Mouse (Mus musculus) 3134 (cell line): ENCODE data around the gene Hmgn2.
"Not testable (repeated sequence)": the region's sequence is repeated elsewhere in the genome, so short reads cannot be mapped to it uniquely, and the experiment has no call there.

Experiments
- DNase-seq: peaks from one replicate; pipeline ENCODE4 v3.0.0-alpha.2; 2011; ENCODE audit warnings: low spot score; ENCODE audit not compliant: insufficient read length; ENCODE audit errors: extremely low read depth

Hmgn2 gene

DNA sequence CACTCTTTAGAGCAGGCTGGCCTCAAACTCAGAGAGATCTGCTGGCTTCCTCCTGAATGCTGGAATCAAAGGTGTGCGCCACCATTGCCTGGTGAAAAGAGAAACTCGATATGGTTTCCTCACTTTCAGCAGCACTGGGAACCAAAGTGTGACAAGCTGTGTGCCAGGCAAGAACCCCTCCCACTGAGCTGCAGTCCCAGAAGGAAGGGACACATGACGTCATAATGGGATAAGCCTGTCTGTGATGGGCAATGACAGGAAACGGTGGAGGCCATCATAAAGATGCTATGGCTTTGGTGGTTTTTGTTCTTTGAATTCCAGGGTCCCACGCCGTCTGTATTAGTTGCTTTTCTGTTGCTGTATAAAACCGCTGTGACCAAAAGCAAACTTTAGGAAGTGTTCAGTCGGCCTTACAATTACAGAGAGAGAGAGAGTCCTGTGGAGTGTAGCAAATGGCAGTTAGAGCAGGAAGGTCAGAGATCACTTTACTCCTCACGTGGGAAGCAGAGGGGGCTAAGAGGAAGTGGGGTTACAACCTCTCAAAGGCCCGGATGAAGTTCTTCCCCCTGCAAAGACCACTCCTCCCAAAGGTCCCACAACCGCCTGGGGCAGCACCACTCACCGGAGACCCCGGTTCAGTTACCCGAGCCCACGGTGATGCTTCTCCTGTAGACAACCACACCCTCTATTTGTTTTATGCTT, 39.7 kb downstream of the Hmgn2 start:
- DNase-seq = no peak

DNA sequence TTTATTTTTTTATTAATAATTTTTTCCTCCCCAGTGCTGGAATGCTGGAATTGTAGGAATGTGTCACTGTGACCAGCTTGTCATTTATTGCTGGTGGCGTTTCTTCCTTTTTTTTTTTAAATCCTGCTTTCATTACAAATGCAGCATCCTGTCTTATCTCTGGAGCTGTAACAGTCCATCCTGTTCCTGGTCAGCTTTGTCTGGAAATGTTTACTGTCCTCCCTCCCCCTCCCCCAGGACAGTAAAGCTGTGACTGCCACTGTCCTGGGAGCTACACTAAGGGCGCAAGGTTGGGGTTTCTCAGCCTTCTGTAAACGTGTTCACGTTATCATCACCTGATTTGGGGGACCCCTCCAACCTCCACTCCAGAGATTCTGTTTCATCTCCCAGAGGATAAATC, 43.2 kb downstream of the Hmgn2 start:
- no peak for DNase-seq

DNA sequence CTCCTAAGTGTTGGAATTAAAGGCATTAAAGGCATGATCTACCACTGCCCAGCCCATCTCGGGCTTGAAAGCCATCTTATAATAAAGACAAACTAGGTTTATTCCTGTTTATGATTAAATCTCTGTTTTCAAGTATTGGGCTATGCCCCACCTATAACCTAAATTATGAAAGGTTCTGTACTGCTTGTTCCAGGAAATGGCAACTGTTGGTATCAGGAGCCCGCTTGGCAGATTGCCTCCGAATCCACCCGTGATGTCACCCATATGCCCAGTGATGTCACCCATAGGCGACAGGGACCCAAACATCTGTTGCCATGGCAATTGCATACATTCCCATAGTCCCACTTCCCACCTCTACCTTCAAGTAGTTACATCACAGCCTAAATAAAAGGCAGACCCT, 44.7 kb downstream of the Hmgn2 start:
- no peak for DNase-seq

DNA sequence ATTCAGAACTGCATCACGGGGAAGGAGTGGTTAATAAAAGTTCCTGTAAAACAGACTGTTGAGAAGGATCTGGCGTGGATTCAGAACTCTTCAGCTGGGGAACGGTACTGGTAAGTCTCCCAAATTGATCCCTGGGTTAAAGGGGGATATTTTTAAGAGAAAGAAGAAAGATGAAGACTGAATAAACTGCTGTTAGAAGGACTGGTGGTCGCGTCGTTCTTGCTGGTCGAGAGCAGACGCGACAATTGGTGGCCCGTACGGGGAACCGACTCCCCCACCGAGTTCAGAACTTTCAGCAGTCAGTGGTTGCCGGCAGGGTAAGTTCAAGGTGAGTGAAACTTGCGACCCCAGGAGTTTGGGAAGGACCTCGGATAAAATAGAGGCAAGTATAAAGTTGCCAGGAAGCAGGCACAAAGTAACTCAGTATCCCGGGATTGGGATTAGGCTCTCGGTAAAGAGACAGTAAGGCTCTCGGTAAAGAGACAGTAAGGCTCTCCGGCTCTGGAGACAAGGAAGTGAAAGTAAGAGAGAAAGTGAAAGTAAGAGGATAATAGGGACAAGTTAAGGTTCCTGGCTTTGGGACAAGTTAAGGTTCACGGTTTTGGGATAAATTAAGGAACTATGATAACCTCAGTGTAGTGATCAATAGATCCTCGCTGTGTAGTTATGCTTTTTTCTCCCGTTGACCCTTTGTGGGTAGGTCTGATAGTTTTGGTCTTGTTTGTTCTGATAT, 50.2 kb downstream of the Hmgn2 start:
- not testable (repeated sequence) for DNase-seq
